13 mouse cellular contexts compared by ENCODE assay signal in genomic region chr7:25153841-25154240, GRCm38 (mm10). TPM values are rescaled to one million over a fixed set of nuclear protein-coding genes. Genes with fewer than 3 reads are reported as not detected.
DNase-seq lines count a peak whose midpoint lies in the region; ATAC-seq and TF ChIP-seq lines count a peak whose summit lies in the region.
"Had no signal": no experiment of that assay in that cellular context is flagged by ENCODE, and none has a peak within 500 bp of the region (broad histone marks: within the 10 kb centered on the region; RNA-seq: fewer than 3 reads in every experiment).

No protein-coding gene starts in this region.

- no peak overlapping the region for H3K4me3 ChIP-seq in liver, embryonic 13.5 days (replicated peaks)
- peak overlapping the region; percentile 46 for H3K4me3 ChIP-seq in hindbrain, embryonic 10.5 days
- no peak overlapping the region for H3K4me3 ChIP-seq in limb, embryonic 14.5 days (replicated peaks; ENCODE audit: low read length)
- 0 out of 2 replicates have a peak overlapping the region, but pooled peaks have one; percentile 3 for H3K4me3 ChIP-seq in neural tube, embryonic 15.5 days (replicated peaks)

- no peaks in the 10 kb centered on the region for H3K9me3 ChIP-seq in liver, embryonic 13.5 days (replicated peaks)
- H3K9me3 ChIP-seq in hindbrain, embryonic 10.5 days, result no peaks in the 10 kb centered on the region
- no peaks in the 10 kb centered on the region for H3K9me3 ChIP-seq in limb, embryonic 14.5 days (ENCODE audit: control insufficient read depth, low read length)
- H3K9me3 ChIP-seq in neural tube, embryonic 15.5 days (replicated peaks), result no peaks in the 10 kb centered on the region

- no peak for DNase-seq in liver, embryonic 13.5 days
- DNase-seq in liver, result no peak
- DNase-seq in hindbrain, embryonic 10.5 days (ENCODE audit: low spot score), result no peak
- DNase-seq in limb, embryonic 14.5 days (ENCODE audit: low spot score), result no peak
- no peak for DNase-seq in layer of hippocampus, adult 9-10 months (ENCODE audit: low spot score)
- DNase-seq in heart, adult 18-20 months, result no peak
- no peak for DNase-seq in frontal cortex, postnatal 25 days (ENCODE audit: low spot score in 2 of 2)
- DNase-seq: heart, postnatal 4 days; kidney, postnatal 14 days; lung, embryonic 14.5 days; thymus, adult 2 months had no signal

- no peak overlapping the region for H3K9ac ChIP-seq in liver, embryonic 13.5 days
- H3K9ac ChIP-seq in limb, embryonic 14.5 days (ENCODE audit: low read depth, low read length, severe bottlenecking), result 0 out of 2 replicates have a peak overlapping the region, but pooled peaks have one; percentile 7
- peak overlapping the region; percentile 20; the same call in 1 of the 2 replicates for H3K9ac ChIP-seq in neural tube, embryonic 15.5 days (replicated peaks)
- H3K9ac ChIP-seq: lung, embryonic 14.5 days had no signal

- peaks cover 49% of the 10 kb centered on the region for H3K27me3 ChIP-seq in liver, embryonic 13.5 days
- peaks cover 79% of the 10 kb centered on the region for H3K27me3 ChIP-seq in hindbrain, embryonic 10.5 days (ENCODE audit: insufficient read depth, poor library complexity, severe bottlenecking)
- no peaks in the 10 kb centered on the region for H3K27me3 ChIP-seq in limb, embryonic 14.5 days (ENCODE audit: control insufficient read depth, insufficient read depth, low read length)
- no peaks in the 10 kb centered on the region for H3K27me3 ChIP-seq in neural tube, embryonic 15.5 days (replicated peaks)

- peaks cover 75% of the 10 kb centered on the region for H3K4me1 ChIP-seq in liver, embryonic 13.5 days (replicated peaks)
- H3K4me1 ChIP-seq in hindbrain, embryonic 10.5 days (replicated peaks), result peaks cover 83% of the 10 kb centered on the region
- peaks cover 57% of the 10 kb centered on the region for H3K4me1 ChIP-seq in limb, embryonic 14.5 days (ENCODE audit: control insufficient read depth, insufficient read depth, low read length)
- peaks cover 69% of the 10 kb centered on the region for H3K4me1 ChIP-seq in neural tube, embryonic 15.5 days

- no peaks in the 10 kb centered on the region for H3K36me3 ChIP-seq in liver, embryonic 13.5 days
- H3K36me3 ChIP-seq in hindbrain, embryonic 10.5 days, result no peaks in the 10 kb centered on the region
- no peaks in the 10 kb centered on the region for H3K36me3 ChIP-seq in limb, embryonic 14.5 days (ENCODE audit: control insufficient read depth, insufficient read depth, low read length)
- peaks cover under 1% of the 10 kb centered on the region; the same call in 1 of the 2 replicates for H3K36me3 ChIP-seq in neural tube, embryonic 15.5 days

- ATAC-seq in liver, embryonic 13.5 days (ENCODE audit: low read depth), result no peak
- no peak for ATAC-seq in limb, embryonic 14.5 days (ENCODE audit: low FRiP score, low read depth)
- ATAC-seq in neural tube, embryonic 15.5 days (ENCODE audit: low FRiP score), result 0 out of 2 replicates have a peak, but pooled peaks have one; percentile 1
- ATAC-seq: activated CD4-positive, CD25-positive, alpha-beta regulatory T cell, adult 4 months had no signal

- 40% methylated on average over 7 of the region's 7 CpGs for WGBS in liver, embryonic 13.5 days (ENCODE audit: insufficient replicate concordance)
- 49% methylated on average over 7 of the region's 7 CpGs for WGBS in hindbrain, embryonic 10.5 days
- WGBS in limb, embryonic 14.5 days, result 35% methylated on average over 7 of the region's 7 CpGs
- 37% methylated on average over 7 of the region's 7 CpGs for WGBS in neural tube, embryonic 15.5 days

- peak overlapping the region; percentile 92 for H3K27ac ChIP-seq in liver, embryonic 13.5 days
- H3K27ac ChIP-seq in hindbrain, embryonic 10.5 days, result peak overlapping the region; percentile 91
- no peak overlapping the region for H3K27ac ChIP-seq in limb, embryonic 14.5 days (replicated peaks; ENCODE audit: low read depth, low read length)
- peak overlapping the region; percentile 81 for H3K27ac ChIP-seq in neural tube, embryonic 15.5 days (replicated peaks)

- no peak for TF ChIP-seq POLR2A in limb, embryonic 14.5 days (IDR thresholded peaks at IDR 0.05; ENCODE audit: borderline replicate concordance, extremely low read depth, insufficient read depth, insufficient read length)

- H3K4me2 ChIP-seq in liver, embryonic 13.5 days, result no peak overlapping the region
- H3K4me2 ChIP-seq in limb, embryonic 14.5 days (replicated peaks; ENCODE audit: low read depth, low read length, severe bottlenecking), result no peak overlapping the region; the same call in 1 of the 2 replicates
- H3K4me2 ChIP-seq in neural tube, embryonic 15.5 days, result peak overlapping the region; percentile 22
- H3K4me2 ChIP-seq: lung, embryonic 14.5 days had no signal

RNA-seq across cellular contexts. Expression of gene Pou2f2, which starts 25.7 kb away (rescaled TPM):
- polyA plus RNA-seq in liver, embryonic 13.5 days (2015; fragmentation: Nextera tagmentation; extraction: Ambion mirVana), result 1.5 and 1.6 TPM in 2 replicates
- polyA plus RNA-seq in hindbrain, embryonic 10.5 days (2016; fragmentation: Nextera tagmentation; extraction: Ambion mirVana), result 19.3 and 41.0 TPM in 2 replicates
- 1.3 and 2.6 TPM in 2 replicates for polyA plus RNA-seq in limb, embryonic 14.5 days (2012; rRNA removed)
- 0.55 and 1.9 TPM in 2 replicates for polyA plus RNA-seq in limb, embryonic 14.5 days (2014; fragmentation: Nextera tagmentation; extraction: Ambion mirVana)
- polyA plus RNA-seq in neural tube, embryonic 15.5 days (2015; fragmentation: Nextera tagmentation; extraction: Ambion mirVana), result 19.5 and 24.1 TPM in 2 replicates
- total RNA-seq in heart, adult 18-20 months (2021), result 1 to 10 TPM in 1 of 2 experiments, under 1 TPM in 1; 0.25 to 1.5 TPM

Comparison
In these comparisons a context has a peak if more than half of its experiments do, and no peak if none do; other contexts are left out.
1. H3K4me3 ChIP-seq: peak in hindbrain, embryonic 10.5 days (single experiment) and neural tube, embryonic 15.5 days (single experiment); none in liver, embryonic 13.5 days (single experiment) and limb, embryonic 14.5 days (single experiment).